Mouse (Mus musculus) A20 (cell line): ENCODE data around the gene Fam20a.

Source experiments
- DNase-seq: peaks from one replicate; pipeline ENCODE4 v3.0.0-alpha.2; 2011; ENCODE audit warnings: low read depth, low spot score

Gene Fam20a

GRCm38 (mm10) chr11:109716981-109717380, 5.1 kb downstream of the Fam20a start:
- no peak for DNase-seq

- no peak for DNase-seq
Observed at GRCm38 (mm10) chr11:109715311-109715781, 6.7 kb downstream of the Fam20a start.

GRCm38 (mm10) chr11:109714341-109715247, 7.5 kb downstream of the Fam20a start:
- no peak for DNase-seq

GRCm38 (mm10) chr11:109709501-109709900, 12.6 kb downstream of the Fam20a start:
- DNase-seq: no peak

GRCm38 (mm10) chr11:109708786-109709185, 13.3 kb downstream of the Fam20a start:
- DNase-seq: no peak

- DNase-seq: no peak
Observed at GRCm38 (mm10) chr11:109707442-109707841, 14.6 kb downstream of the Fam20a start.

- DNase-seq: no peak
Observed at GRCm38 (mm10) chr11:109706586-109706985, 15.5 kb downstream of the Fam20a start.

- DNase-seq: no peak
Observed at GRCm38 (mm10) chr11:109706055-109706412, 16.0 kb downstream of the Fam20a start.

- DNase-seq: no peak
Observed at GRCm38 (mm10) chr11:109705336-109706054, 16.6 kb downstream of the Fam20a start.

GRCm38 (mm10) chr11:109704311-109705205, 17.5 kb downstream of the Fam20a start:
- no peak for DNase-seq

- no peak for DNase-seq
Observed at GRCm38 (mm10) chr11:109703845-109704244, 18.2 kb downstream of the Fam20a start.

GRCm38 (mm10) chr11:109702031-109702815, 19.9 kb downstream of the Fam20a start:
- no peak for DNase-seq

GRCm38 (mm10) chr11:109700761-109701160, 21.3 kb downstream of the Fam20a start:
- DNase-seq: no peak

- DNase-seq: peak; percentile 3
Observed at GRCm38 (mm10) chr11:109699784-109700183, 22.3 kb downstream of the Fam20a start.

GRCm38 (mm10) chr11:109698740-109699139, 23.3 kb downstream of the Fam20a start:
- DNase-seq: no peak

- DNase-seq: no peak
Observed at GRCm38 (mm10) chr11:109697089-109697643, 24.9 kb downstream of the Fam20a start.

GRCm38 (mm10) chr11:109696519-109696918, 25.6 kb downstream of the Fam20a start:
- DNase-seq: peak; percentile 38

- DNase-seq: no peak
Observed at GRCm38 (mm10) chr11:109692737-109693136, 29.3 kb downstream of the Fam20a start.

- no peak for DNase-seq
Observed at GRCm38 (mm10) chr11:109689539-109689938, 32.5 kb downstream of the Fam20a start.

- no peak for DNase-seq
Observed at GRCm38 (mm10) chr11:109682221-109682620, 39.9 kb downstream of the Fam20a start.
